Mouse (Mus musculus): ENCODE measurements around the gene Mtap.

Gene Mtap

GRCm38 (mm10) chr4:89136906-89137541 is at the start of gene Mtap:
Gene Mtap (plus strand): TSS chr4:89137122.
- peak; percentile 75 for DNase-seq

GRCm38 (mm10) chr4:89089110-89089509 is 47.8 kb upstream of the Mtap start:
- DNase-seq: no peak

- no peak for DNase-seq
Measured at GRCm38 (mm10) chr4:89090217-89090616, 46.7 kb upstream of the Mtap start.

- no peak for DNase-seq
Measured at GRCm38 (mm10) chr4:89092153-89092552, 44.8 kb upstream of the Mtap start.

GRCm38 (mm10) chr4:89094773-89095172 is 42.1 kb upstream of the Mtap start:
- no peak for DNase-seq

GRCm38 (mm10) chr4:89098261-89098660 is 38.7 kb upstream of the Mtap start:
- DNase-seq: no peak

DNA sequence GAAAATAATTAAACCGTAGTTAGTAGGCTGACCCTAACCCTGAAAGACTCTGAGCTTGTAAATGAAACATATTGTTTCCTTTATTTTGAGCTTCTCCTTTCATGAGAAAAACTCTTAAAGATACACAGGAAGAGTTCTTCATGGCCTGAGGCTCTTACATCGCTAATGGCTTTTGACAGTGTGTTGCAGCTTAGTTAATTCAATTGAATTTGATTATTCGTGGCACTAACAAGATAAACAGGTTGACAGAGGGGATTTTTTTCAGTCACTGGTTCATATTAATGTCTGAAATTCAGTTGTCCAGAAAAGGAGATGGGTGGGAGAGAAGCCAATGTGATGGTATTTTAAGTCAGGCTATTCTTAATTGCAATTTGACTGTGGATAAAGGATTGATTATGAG is 35.6 kb upstream of the Mtap start:
- DNase-seq: no peak

DNA sequence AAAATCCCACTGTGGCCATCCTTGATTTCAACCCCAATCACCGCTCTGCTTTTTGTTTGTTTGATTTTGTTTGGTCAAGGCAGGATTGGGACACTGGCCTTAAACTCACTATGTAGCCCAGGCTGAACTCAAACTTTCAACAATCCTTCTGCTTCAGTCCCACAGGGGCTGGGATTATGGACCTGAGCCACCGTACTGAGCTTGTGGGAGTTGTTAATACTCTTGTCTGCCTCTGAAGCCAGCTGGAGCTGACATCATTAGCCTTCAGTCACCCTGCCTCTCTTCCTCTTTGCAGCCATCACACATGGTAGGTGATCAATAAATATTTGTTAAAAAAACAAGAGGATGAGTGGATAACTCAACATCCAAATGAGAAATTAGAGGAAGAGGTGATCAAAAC is 34.6 kb upstream of the Mtap start:
- DNase-seq: no peak

DNA sequence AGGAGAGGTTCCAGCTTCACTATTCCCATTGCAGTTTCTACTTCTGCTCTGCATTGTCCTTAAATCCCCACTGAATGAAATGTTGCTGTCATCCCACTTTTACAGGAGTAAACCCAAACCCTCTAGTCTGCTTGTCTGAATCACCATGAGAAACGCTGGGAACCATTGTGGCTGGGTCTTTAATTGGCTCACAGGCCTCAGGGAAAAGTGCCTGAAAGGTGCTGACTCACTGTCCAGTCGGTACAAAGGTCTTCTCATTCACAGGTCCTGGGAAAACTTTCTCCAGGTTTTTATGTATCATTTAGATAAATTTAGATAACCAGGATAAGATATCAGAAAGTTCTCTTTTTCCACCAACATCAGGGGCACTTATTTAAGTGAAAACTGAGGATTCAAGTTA is 31.4 kb upstream of the Mtap start:
- no peak for DNase-seq

DNA sequence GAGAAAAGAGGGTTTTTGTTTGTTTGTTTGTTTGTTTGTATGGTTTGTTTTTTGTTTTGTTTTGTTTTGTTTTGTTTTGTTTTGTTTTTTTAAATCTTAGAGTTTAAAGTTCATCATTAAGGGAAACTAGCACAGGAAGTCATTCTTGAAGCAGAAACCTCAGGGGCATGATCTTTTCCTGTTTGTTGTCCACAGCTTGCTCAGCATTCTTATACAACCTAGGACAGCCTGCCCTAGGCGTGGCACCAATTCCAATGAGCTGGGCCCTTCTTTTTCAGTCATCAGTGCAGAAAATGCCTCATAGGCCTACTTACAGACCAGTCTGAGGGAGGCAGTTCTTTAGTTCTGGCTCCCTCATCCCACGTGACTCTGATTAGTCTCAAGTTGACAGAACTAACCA is 30.4 kb upstream of the Mtap start:
- DNase-seq: no peak

- no peak for DNase-seq
Measured at GRCm38 (mm10) chr4:89112168-89112710, 24.7 kb upstream of the Mtap start.

- no peak for DNase-seq
Measured at GRCm38 (mm10) chr4:89112782-89113181, 24.1 kb upstream of the Mtap start.

GRCm38 (mm10) chr4:89116006-89116405 is 20.9 kb upstream of the Mtap start:
- no peak for DNase-seq

DNA sequence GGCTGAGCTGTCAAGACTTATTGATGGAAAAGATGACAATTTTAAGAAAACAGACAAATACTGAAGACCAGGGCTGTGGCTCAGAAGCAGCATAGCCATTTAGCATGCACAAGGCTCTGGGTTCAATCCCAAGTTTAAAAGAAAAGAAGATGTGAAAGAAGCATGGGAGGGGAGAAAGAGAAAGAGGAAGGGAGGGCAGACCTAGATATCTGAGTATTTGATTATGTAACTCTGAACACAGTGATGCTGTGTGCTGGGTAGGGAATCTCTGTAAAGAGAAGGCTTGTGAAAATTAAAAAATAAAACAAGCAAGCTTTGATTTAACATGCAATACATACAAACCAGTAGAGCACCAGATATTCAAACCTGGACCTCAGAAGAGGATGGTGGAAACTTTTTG is 17.0 kb upstream of the Mtap start:
- no peak for DNase-seq

GRCm38 (mm10) chr4:89120353-89120752 is 16.6 kb upstream of the Mtap start:
- no peak for DNase-seq

- DNase-seq: no peak
Measured at GRCm38 (mm10) chr4:89123446-89124243, 13.3 kb upstream of the Mtap start.

GRCm38 (mm10) chr4:89127674-89128073 is 9.2 kb upstream of the Mtap start:
- DNase-seq: no peak

- no peak for DNase-seq
Measured at GRCm38 (mm10) chr4:89128080-89128936, 8.6 kb upstream of the Mtap start.

- no peak for DNase-seq
Measured at GRCm38 (mm10) chr4:89128937-89129277, 8.0 kb upstream of the Mtap start.

DNA sequence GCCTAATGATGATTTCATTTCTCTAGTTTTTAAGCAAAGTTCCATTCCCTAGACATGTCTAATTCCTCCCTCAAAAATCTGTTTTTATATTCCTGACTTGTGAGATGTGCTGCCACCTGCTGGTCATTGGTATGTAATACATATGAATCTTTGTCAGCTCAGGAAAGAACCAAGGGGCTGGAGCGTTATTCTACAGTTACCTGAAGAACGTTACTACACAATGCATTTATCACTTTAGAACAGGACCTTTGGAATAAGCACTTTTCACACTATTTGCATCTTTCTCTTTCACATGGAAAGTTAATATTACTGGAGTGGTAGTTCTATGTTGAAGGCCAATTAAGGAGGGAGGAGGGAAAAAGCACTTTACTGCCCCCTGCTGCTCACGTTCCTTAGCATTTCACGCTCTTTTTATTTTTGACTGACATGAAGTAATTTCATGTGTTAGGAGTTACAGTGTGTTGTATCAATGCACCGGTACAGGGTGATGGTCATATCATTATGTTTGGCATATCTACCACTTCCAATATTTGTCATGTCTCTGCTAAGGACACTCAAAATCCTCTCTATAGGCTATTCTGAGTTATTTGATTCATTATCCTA is 7.5 kb upstream of the Mtap start:
- DNase-seq: peak; percentile 82

DNA sequence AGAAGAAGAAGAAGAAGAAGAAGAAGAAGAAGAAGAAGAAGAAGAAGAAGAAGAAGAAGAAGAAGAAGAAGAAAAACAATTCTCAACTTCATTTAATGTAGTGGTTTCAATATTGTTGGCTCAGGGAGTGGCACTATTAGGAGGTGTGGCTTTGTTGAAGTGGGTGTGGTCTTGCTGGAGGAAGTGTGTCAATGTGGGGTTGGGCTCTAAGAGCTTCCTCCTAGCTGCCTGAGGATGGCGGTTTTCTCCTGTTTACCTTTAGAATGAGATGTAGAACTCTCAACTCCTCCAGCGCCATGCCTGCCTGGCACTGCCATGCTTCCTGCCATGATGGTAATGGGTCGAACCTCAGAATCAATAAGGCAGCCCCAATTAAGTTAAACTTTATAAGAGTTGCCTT is 5.1 kb upstream of the Mtap start:
- DNase-seq: no peak

GRCm38 (mm10) chr4:89136356-89136755 is 566 bp upstream of the Mtap start:
- DNase-seq: no peak

Data from right cerebral cortex, postnatal 4 days (tissue).